In the genomic region with DNA sequence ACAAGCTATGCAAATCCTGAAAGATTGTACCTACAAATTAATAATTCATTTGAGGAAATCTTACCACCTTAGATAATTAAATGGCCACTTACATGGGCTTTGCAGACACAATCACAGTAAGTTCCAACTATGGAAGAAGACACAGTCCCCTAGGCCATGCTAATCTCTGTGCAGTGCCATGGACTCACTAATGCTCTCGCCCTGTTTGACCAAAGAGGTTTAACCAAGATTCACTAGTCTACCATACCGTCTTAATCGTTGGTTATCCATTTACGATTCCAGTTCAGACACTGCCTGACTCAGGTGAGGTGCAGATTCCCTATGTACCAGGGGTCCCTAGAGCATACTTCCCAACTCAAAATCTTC, we compare ENCODE assay signal across 10 mouse cellular contexts. TPM values are rescaled to one million over a fixed set of nuclear protein-coding genes. Genes with fewer than 3 reads are reported as not detected.
DNase-seq lines count a peak whose midpoint lies in the region; ATAC-seq and TF ChIP-seq lines count a peak whose summit lies in the region.
"Had no signal": no experiment of that assay in that cellular context is flagged by ENCODE, and none has a peak within 500 bp of the region (broad histone marks: within the 10 kb centered on the region; RNA-seq: fewer than 3 reads in every experiment).

No protein-coding gene starts in this region.

- no peak for TF ChIP-seq CTCF in lung, embryonic 14.5 days (IDR thresholded peaks at IDR 0.05; ENCODE audit: low read depth)

- H3K4me2 ChIP-seq in heart, embryonic 16.5 days (ENCODE audit: low read depth, low read length), result no peak overlapping the region
- H3K4me2 ChIP-seq in lung, embryonic 14.5 days, result no peak overlapping the region
- no peak overlapping the region for H3K4me2 ChIP-seq in forebrain, embryonic 16.5 days (ENCODE audit: low read length)
- H3K4me2 ChIP-seq in midbrain, embryonic 16.5 days (ENCODE audit: low read length), result no peak overlapping the region
- H3K4me2 ChIP-seq: liver, embryonic 12.5 days had no signal

- no peak for DNase-seq in heart, embryonic 10.5 days (ENCODE audit: low spot score)
- DNase-seq in lung, embryonic 14.5 days, result no peak
- DNase-seq in lung, postnatal 4 days, result no peak
- no peak for DNase-seq in layer of hippocampus, adult 8-10 months (ENCODE audit: low spot score in 2 of 2)
- DNase-seq: gastrocnemius, postnatal 25 days had no signal

- peaks cover 8% of the 10 kb centered on the region; the same call in 1 of the 2 replicates for H3K36me3 ChIP-seq in heart, embryonic 16.5 days (ENCODE audit: control insufficient read depth, insufficient read depth)
- H3K36me3 ChIP-seq in heart, embryonic 10.5 days, result peaks cover 12% of the 10 kb centered on the region; the same call in 1 of the 2 replicates
- no peaks in the 10 kb centered on the region for H3K36me3 ChIP-seq in lung, embryonic 14.5 days (ENCODE audit: insufficient read depth)
- no peaks in the 10 kb centered on the region for H3K36me3 ChIP-seq in forebrain, embryonic 16.5 days (ENCODE audit: control insufficient read depth, insufficient read depth)
- no peaks in the 10 kb centered on the region for H3K36me3 ChIP-seq in midbrain, embryonic 16.5 days (ENCODE audit: control insufficient read depth, insufficient read depth, low read length)
- H3K36me3 ChIP-seq: liver, embryonic 12.5 days had no signal

- no peak overlapping the region for H3K4me3 ChIP-seq in heart, embryonic 16.5 days (ENCODE audit: low read length)
- H3K4me3 ChIP-seq in heart, embryonic 10.5 days, result no peak overlapping the region
- H3K4me3 ChIP-seq in lung, embryonic 14.5 days (ENCODE audit: low read depth, low read length), result no peak overlapping the region
- H3K4me3 ChIP-seq in forebrain, embryonic 16.5 days (replicated peaks; ENCODE audit: low read length), result no peak overlapping the region
- no peak overlapping the region for H3K4me3 ChIP-seq in midbrain, embryonic 16.5 days (ENCODE audit: low read depth, low read length)
- H3K4me3 ChIP-seq: liver, embryonic 12.5 days; myocyte had no signal

- peaks cover 14% of the 10 kb centered on the region for H3K4me1 ChIP-seq in heart, embryonic 16.5 days (ENCODE audit: control insufficient read depth, insufficient read depth, low read length)
- H3K4me1 ChIP-seq in heart, embryonic 10.5 days, result peaks cover 18% of the 10 kb centered on the region
- H3K4me1 ChIP-seq in lung, embryonic 14.5 days (ENCODE audit: insufficient read depth), result peaks cover 11% of the 10 kb centered on the region
- peaks cover 17% of the 10 kb centered on the region for H3K4me1 ChIP-seq in forebrain, embryonic 16.5 days (replicated peaks; ENCODE audit: control insufficient read depth, insufficient read depth, low read length)
- H3K4me1 ChIP-seq in midbrain, embryonic 16.5 days (ENCODE audit: control insufficient read depth, insufficient read depth, low read length), result peaks cover 15% of the 10 kb centered on the region
- H3K4me1 ChIP-seq: liver, embryonic 12.5 days had no signal

- H3K27me3 ChIP-seq in heart, embryonic 16.5 days (ENCODE audit: control insufficient read depth, insufficient read depth, low read length), result no peaks in the 10 kb centered on the region
- H3K27me3 ChIP-seq in heart, embryonic 10.5 days (ENCODE audit: insufficient read depth, poor library complexity, severe bottlenecking), result no peaks in the 10 kb centered on the region
- no peaks in the 10 kb centered on the region for H3K27me3 ChIP-seq in lung, embryonic 14.5 days (ENCODE audit: insufficient read depth, low read length)
- no peaks in the 10 kb centered on the region for H3K27me3 ChIP-seq in forebrain, embryonic 16.5 days (replicated peaks; ENCODE audit: control insufficient read depth, insufficient read depth, low read length)
- H3K27me3 ChIP-seq in midbrain, embryonic 16.5 days (ENCODE audit: control insufficient read depth, insufficient read depth, low read depth, low read length), result no peaks in the 10 kb centered on the region
- H3K27me3 ChIP-seq: liver, embryonic 12.5 days had no signal

- H3K9ac ChIP-seq in heart, embryonic 16.5 days (ENCODE audit: low read length), result no peak overlapping the region
- H3K9ac ChIP-seq in lung, embryonic 14.5 days, result no peak overlapping the region
- no peak overlapping the region for H3K9ac ChIP-seq in forebrain, embryonic 16.5 days (replicated peaks; ENCODE audit: low read depth, low read length)
- no peak overlapping the region for H3K9ac ChIP-seq in midbrain, embryonic 16.5 days (ENCODE audit: low read depth, low read length)
- H3K9ac ChIP-seq: liver, embryonic 12.5 days had no signal

- WGBS in heart, embryonic 16.5 days, result 82% methylated on average over 4 of the region's 4 CpGs
- 92% methylated on average over 4 of the region's 4 CpGs for WGBS in heart, embryonic 10.5 days
- WGBS in lung, embryonic 14.5 days, result 86% methylated on average over 4 of the region's 4 CpGs
- WGBS in forebrain, embryonic 16.5 days, result 83% methylated on average over 4 of the region's 4 CpGs
- 77% methylated on average over 4 of the region's 4 CpGs for WGBS in midbrain, embryonic 16.5 days

- H3K27ac ChIP-seq in heart, embryonic 16.5 days (ENCODE audit: low read length), result peak overlapping the region; percentile 4; the same call in 1 of the 2 replicates
- H3K27ac ChIP-seq in heart, embryonic 10.5 days, result no peak overlapping the region
- no peak overlapping the region; the same call in 1 of the 2 replicates for H3K27ac ChIP-seq in lung, embryonic 14.5 days (ENCODE audit: low read depth)
- no peak overlapping the region for H3K27ac ChIP-seq in forebrain, embryonic 16.5 days (ENCODE audit: low read length)
- 0 out of 2 replicates have a peak overlapping the region, but pooled peaks have one; percentile 1 for H3K27ac ChIP-seq in midbrain, embryonic 16.5 days (ENCODE audit: low read length)
- H3K27ac ChIP-seq: liver, embryonic 12.5 days had no signal

- H3K9me3 ChIP-seq in heart, embryonic 16.5 days (replicated peaks; ENCODE audit: control insufficient read depth, low read length), result no peaks in the 10 kb centered on the region
- H3K9me3 ChIP-seq in heart, embryonic 10.5 days, result no peaks in the 10 kb centered on the region
- no peaks in the 10 kb centered on the region for H3K9me3 ChIP-seq in lung, embryonic 14.5 days (ENCODE audit: low read depth, low read length)
- no peaks in the 10 kb centered on the region for H3K9me3 ChIP-seq in forebrain, embryonic 16.5 days (ENCODE audit: control insufficient read depth, low read length)
- no peaks in the 10 kb centered on the region for H3K9me3 ChIP-seq in midbrain, embryonic 16.5 days (replicated peaks; ENCODE audit: control insufficient read depth, low read length, poor library complexity, severe bottlenecking)

- no peak for ATAC-seq in heart, embryonic 16.5 days (replicated peaks; ENCODE audit: extremely low read depth, insufficient read depth, low FRiP score)
- peak; percentile 22 for ATAC-seq in lung, embryonic 14.5 days (ENCODE audit: insufficient read depth)
- peak; percentile 49 for ATAC-seq in forebrain, embryonic 16.5 days
- ATAC-seq in midbrain, embryonic 16.5 days, result peak; percentile 47
- ATAC-seq: liver, embryonic 12.5 days had no signal

RNA-seq across cellular contexts. Expression of gene Crybg3, which starts 52.2 kb away (rescaled TPM):
- 11.2 and 12.6 TPM in 2 replicates for polyA plus RNA-seq in heart, embryonic 16.5 days (2015; fragmentation: Nextera tagmentation; extraction: Ambion mirVana)
- 11.4 and 17.5 TPM in 2 replicates for polyA plus RNA-seq in heart, embryonic 10.5 days (2016; fragmentation: Nextera tagmentation; extraction: Ambion mirVana)
- 9.7 and 10.6 TPM in 2 replicates for polyA plus RNA-seq in lung, embryonic 14.5 days (2014; fragmentation: Nextera tagmentation; extraction: Ambion mirVana)
- polyA plus RNA-seq in forebrain, embryonic 16.5 days (2015; fragmentation: Nextera tagmentation; extraction: Ambion mirVana), result 2.0 and 2.1 TPM in 2 replicates
- polyA plus RNA-seq in midbrain, embryonic 16.5 days (2015; fragmentation: Nextera tagmentation; extraction: Ambion mirVana), result 2.0 and 2.7 TPM in 2 replicates
- total RNA-seq in layer of hippocampus, adult 8-10 months (2022), result 1 to 10 TPM; 4.2 to 6.6 (median 5.0) TPM

Comparison
In these comparisons a context has a peak if more than half of its experiments do, and no peak if none do; other contexts are left out.
1. H3K27ac ChIP-seq: peak in heart, embryonic 16.5 days (single experiment) and midbrain, embryonic 16.5 days (single experiment); none in heart, embryonic 10.5 days (single experiment), lung, embryonic 14.5 days (single experiment) and forebrain, embryonic 16.5 days (single experiment).